Mouse (Mus musculus) neural tube, embryonic 11.5 days (tissue): ENCODE results near the gene Phka2. TPM values are rescaled to one million over a fixed set of nuclear protein-coding genes. Genes with fewer than 3 reads are reported as not detected.

Experiments
- ATAC-seq: fragments of 200-750 bp; cut with Nextera tagmentation; 2 replicates; pipeline ENCODE4 v1.8.0; 2017; ENCODE audit warnings: moderate number of reproducible peaks, mild to moderate bottlenecking, moderate TSS enrichment, moderate library complexity; ENCODE audit not compliant: insufficient read depth, low FRiP score, low TSS enrichment
- DNase-seq: peaks from one replicate; pipeline ENCODE4 v3.0.0-alpha.2; 2015; ENCODE audit warnings: low spot score
- H3K27ac ChIP-seq: fragments of 300-500 bp; sonication (generic); 2 replicates; pipeline ENCODE4 v1.5.1; 2014; ENCODE audit warnings: low read depth, mild to moderate bottlenecking, low read length
- H3K27me3 ChIP-seq: fragments of 300-500 bp; sonication (generic); 2 replicates; pipeline ENCODE4 v1.6.1; 2014; ENCODE audit warnings: mild to moderate bottlenecking, low read length, mixed read lengths; ENCODE audit not compliant: control insufficient read depth, insufficient read depth
- H3K36me3 ChIP-seq: fragments of 300-500 bp; sonication (generic); 2 replicates; pipeline ENCODE4 v1.6.1; 2014; ENCODE audit warnings: mild to moderate bottlenecking, low read length, moderate library complexity, mixed read lengths; ENCODE audit not compliant: control insufficient read depth, insufficient read depth
- H3K4me1 ChIP-seq: fragments of 300-500 bp; sonication (generic); 2 replicates; pipeline ENCODE4 v1.6.1; 2014; ENCODE audit warnings: low read length, mixed read lengths; ENCODE audit not compliant: control insufficient read depth, insufficient read depth
- H3K4me2 ChIP-seq: fragments of 300-500 bp; sonication (generic); 2 replicates; pipeline ENCODE4 v1.6.1; 2014; ENCODE audit warnings: low read depth, mild to moderate bottlenecking, moderate library complexity
- H3K4me3 ChIP-seq: fragments of 300-500 bp; sonication (generic); 2 replicates; pipeline ENCODE4 v1.5.1; 2014; ENCODE audit warnings: low read depth, low read length
- H3K9ac ChIP-seq: fragments of 300-500 bp; sonication (generic); 2 replicates; pipeline ENCODE4 v1.6.1; 2014; ENCODE audit warnings: mild to moderate bottlenecking, low read length
- H3K9me3 ChIP-seq: fragments of 300-500 bp; sonication (generic); 2 replicates; pipeline ENCODE4 v1.6.1; 2016; ENCODE audit warnings: low read length; ENCODE audit not compliant: control insufficient read depth
- WGBS: fragments of 180-500 bp; shearing (Covaris S2); extraction: QIAGEN DNeasy Blood & Tissue Kit; methylation state at CpG from one replicate; pipeline ENCODE4 v1.1.7; 2014; 5-methylcytosine and 5-hydroxymethylcytosine counted together
- polyA plus RNA-seq: library from polyadenylated mRNA; unstranded; fragments of >200 nt; fragmentation: Nextera tagmentation; extraction: Ambion mirVana; gene quantifications from 2 replicates; pipeline ENCODE4 v1.2.1, GENCODE M21; 2014

The Phka2 gene
- polyA plus RNA-seq, 1 experiment from 2014 or later: 18.1 TPM

DNA sequence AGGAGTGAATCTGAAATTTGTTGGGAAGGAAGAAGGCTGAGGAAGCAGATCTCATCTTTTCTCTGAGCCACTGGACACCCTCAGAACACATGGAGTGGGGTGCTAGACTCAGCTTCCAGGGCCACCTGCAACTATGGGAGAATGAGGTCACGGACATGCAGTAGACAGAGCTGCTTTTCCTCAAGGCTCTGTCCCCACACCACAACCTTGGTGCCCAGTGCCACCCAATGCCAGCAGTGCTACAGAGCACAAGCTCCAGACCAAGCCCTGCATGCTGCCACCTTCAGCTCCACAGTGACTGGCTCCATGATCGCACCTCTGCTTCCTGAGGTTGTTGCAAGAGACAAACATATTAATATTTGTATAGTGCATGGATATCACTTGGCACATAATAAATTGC is 101.3 kb downstream of the Phka2 start:
- Histone ChIP-seq H3K4me3 (no peak overlapping the region), H3K4me2 (no peak overlapping the region), H3K9ac (no peak overlapping the region), H3K9me3 (no peaks in the 10 kb centered on the region), H3K36me3 (no peaks in the 10 kb centered on the region), H3K27ac (no peak overlapping the region), H3K27me3 (0 out of 2 replicates have a peak, but pooled peaks cover 3% of the 10 kb centered on the region), H3K4me1 (0 out of 2 replicates have a peak, but pooled peaks cover 7% of the 10 kb centered on the region)
- DNase-seq (no peak), ATAC-seq (no peak)
- 100% methylated on average over 2 of the region's 2 CpGs for WGBS

DNA sequence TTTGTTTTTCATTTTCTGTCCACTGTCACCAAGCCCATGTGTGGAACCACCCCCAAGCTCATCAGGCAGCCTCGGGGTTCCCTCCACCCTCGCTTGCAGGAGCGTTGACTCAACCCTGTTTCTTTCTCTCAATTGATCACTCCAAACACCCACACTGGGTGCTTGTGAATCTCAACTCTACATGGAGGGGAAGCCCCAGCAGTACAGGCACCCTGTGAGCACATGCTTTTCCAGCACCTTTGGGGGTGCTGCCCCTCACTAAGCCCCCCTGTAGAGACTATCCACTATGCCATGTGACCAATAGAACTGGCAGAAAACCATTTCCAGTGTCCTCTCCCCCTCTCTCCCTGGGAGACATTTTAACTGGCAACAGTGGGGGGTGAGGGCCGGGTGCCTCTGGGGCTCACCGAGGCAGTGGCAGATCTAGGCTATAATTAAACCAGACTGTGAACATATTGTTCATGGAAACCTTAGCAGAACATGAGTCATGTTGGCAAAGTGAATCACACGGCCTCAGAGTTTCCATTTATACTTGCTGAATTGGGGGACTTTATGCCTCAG is 102.1 kb downstream of the Phka2 start:
- Histone ChIP-seq H3K9ac (no peak overlapping the region), H3K27me3 (0 out of 2 replicates have a peak, but pooled peaks cover 3% of the 10 kb centered on the region), H3K4me2 (no peak overlapping the region), H3K4me1 (0 out of 2 replicates have a peak, but pooled peaks cover 6% of the 10 kb centered on the region), H3K4me3 (no peak overlapping the region), H3K27ac (no peak overlapping the region), H3K9me3 (no peaks in the 10 kb centered on the region), H3K36me3 (no peaks in the 10 kb centered on the region)
- WGBS: 76% methylated on average over 6 of the region's 6 CpGs
- DNase-seq: no peak
- no peak for ATAC-seq

DNA sequence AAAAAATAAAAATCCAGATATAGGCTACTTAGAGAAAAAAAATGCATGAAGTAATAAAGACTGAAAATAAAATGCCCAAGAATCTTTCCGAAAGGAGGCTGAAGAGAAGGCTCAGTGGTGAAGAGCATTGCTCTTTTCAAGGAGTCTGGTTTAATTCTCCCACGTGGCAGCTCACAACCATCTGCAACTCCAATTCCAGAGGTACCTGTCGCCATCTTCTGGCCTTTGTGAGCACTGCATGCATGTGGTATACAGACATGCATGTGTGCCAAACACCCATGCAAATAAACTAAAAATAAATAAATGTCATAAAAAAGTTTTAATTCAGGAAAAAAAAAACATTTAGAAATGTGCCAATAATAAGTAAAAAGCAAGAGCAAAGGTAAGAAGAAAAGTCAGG is 107.9 kb downstream of the Phka2 start:
- no peak overlapping the region for H3K4me3 ChIP-seq
- no peaks in the 10 kb centered on the region for H3K4me1 ChIP-seq
- H3K27ac ChIP-seq: no peak overlapping the region
- H3K4me2 ChIP-seq: no peak overlapping the region
- no peak overlapping the region for H3K9ac ChIP-seq
- no peaks in the 10 kb centered on the region for H3K9me3 ChIP-seq
- H3K27me3 ChIP-seq: 0 out of 2 replicates have a peak, but pooled peaks cover 3% of the 10 kb centered on the region
- no peak for ATAC-seq
- H3K36me3 ChIP-seq: no peaks in the 10 kb centered on the region
- DNase-seq: peak; percentile 57
- WGBS: 43% methylated on average over 3 of the region's 3 CpGs

DNA sequence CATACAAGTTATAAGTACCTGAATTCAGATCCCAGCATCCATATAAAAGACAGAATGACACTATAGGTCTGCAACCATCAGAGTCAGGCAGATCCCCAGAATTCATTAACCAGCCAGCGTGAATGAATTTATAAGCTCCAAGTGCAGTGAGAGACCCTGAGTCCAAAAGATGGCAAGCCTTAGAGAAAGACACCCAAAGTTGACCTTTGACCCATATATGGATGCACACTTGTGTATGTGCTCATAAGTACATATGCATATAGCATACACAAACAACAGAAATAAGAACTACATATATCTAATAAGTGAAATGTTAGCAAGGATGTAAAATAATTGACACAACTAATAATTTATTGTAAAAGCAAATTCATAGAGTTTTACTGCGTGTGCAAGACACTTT is 108.5 kb downstream of the Phka2 start:
- H3K4me1 ChIP-seq: no peaks in the 10 kb centered on the region
- DNase-seq: no peak
- WGBS: 65% methylated on average over 2 of the region's 2 CpGs
- no peak overlapping the region for H3K27ac ChIP-seq
- H3K36me3 ChIP-seq: no peaks in the 10 kb centered on the region
- no peaks in the 10 kb centered on the region for H3K9me3 ChIP-seq
- H3K4me2 ChIP-seq: no peak overlapping the region
- no peak overlapping the region for H3K4me3 ChIP-seq
- no peak for ATAC-seq
- no peak overlapping the region for H3K9ac ChIP-seq
- H3K27me3 ChIP-seq: no peaks in the 10 kb centered on the region

DNA sequence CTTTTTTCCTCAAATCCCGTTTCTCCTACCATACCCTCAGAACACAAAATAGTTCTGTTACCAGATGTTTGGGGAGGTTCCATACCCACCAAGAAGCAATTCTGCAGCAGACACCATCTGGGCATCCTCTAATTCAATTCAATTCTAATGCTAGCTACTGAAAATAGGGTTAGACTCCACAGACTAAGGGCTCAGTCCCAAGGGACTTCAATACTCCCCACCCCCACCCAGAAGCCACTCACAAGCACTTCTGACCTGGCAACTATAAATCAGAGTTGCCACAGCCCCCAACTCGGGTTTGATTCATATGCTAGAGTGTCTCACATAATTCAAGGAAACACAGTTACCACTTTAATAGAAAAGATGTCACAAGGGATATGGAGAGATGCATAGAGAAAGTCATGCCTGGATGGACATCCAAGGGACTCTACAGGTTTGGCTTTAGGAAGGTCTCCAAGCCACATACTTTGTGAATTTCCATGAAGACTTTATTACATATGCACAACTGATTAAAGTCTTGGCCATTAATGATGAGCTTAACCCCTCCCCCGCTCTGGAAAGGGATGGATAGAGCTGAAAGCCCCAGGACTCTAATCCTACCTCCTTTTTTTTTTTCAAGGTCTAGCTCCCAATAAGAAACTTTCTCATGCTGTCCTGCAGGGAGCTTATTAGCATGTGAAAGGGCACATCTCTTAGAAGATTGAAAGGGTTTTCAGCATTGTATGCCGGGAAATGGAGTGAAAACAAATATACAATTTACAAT is 109.1 kb downstream of the Phka2 start:
- H3K9ac ChIP-seq: no peak overlapping the region
- WGBS: 41% methylated on average over 4 of the region's 4 CpGs
- H3K4me2 ChIP-seq: no peak overlapping the region
- no peaks in the 10 kb centered on the region for H3K4me1 ChIP-seq
- peak; percentile 39 for DNase-seq
- ATAC-seq: peak; percentile 83
- no peaks in the 10 kb centered on the region for H3K9me3 ChIP-seq
- H3K27me3 ChIP-seq: no peaks in the 10 kb centered on the region
- H3K36me3 ChIP-seq: no peaks in the 10 kb centered on the region
- H3K4me3 ChIP-seq: no peak overlapping the region
- H3K27ac ChIP-seq: no peak overlapping the region

Other genes starting within 250 kb of the Phka2 start
- 1.2 and 1.7 TPM in 2 replicates for gene Adgrg2, start 111.5 kb upstream of the Phka2 start, polyA plus RNA-seq
- gene Ppef1, start 233.6 kb downstream of the Phka2 start, polyA plus RNA-seq: 0.41 and 0.53 TPM in 2 replicates